In the genomic region with DNA sequence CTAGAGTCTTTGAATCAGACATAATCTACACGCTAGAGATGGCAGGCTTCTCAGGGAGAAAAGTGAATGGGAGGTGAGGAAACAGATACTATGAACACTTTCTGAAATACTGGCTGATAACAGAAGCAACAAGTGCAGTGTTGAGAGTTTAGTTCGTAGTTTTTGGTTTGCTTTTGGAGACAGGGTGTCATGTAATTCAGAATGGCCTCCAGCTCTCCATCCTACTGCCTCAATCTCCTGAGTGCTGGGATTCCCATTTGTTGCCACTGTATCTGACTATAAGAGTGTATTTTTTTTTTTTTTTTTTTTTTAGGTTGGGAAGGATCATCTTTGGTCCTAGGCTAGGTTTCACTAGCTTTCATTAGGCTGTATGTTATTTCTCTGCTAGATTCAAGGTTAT, we compare ENCODE assay signal across 9 mouse cellular contexts. TPM values are rescaled to one million over a fixed set of nuclear protein-coding genes. Genes with fewer than 3 reads are reported as not detected.
DNase-seq lines count a peak whose midpoint lies in the region; ATAC-seq and TF ChIP-seq lines count a peak whose summit lies in the region.
"Had no signal": no experiment of that assay in that cellular context is flagged by ENCODE, and none has a peak within 500 bp of the region (broad histone marks: within the 10 kb centered on the region; RNA-seq: fewer than 3 reads in every experiment).

No protein-coding gene starts in this region.

- TF ChIP-seq RAD21 in MEL (IDR thresholded peaks at IDR 0.05; ENCODE audit: low read depth, low read length), result no peak

- no peak for TF ChIP-seq CTCF in MEL (IDR thresholded peaks at IDR 0.05 in 2 of 3, conservative IDR thresholded peaks at IDR 0.05 in 1 of 3; ENCODE audit: control insufficient read depth in 1 of 3, insufficient read depth in 1 of 3, low read depth in 2 of 3, low read length in 3 of 3, poor library complexity in 1 of 3, severe bottlenecking in 1 of 3)
- TF ChIP-seq CTCF in liver, embryonic 14.5 days (IDR thresholded peaks at IDR 0.05; ENCODE audit: low read depth), result no peak

- no peak; a peak in 1 of 4 replicates for TF ChIP-seq POLR2A in MEL (IDR thresholded peaks at IDR 0.05; ENCODE audit: control insufficient read depth in 1 of 2, insufficient read depth in 1 of 2, low read depth in 1 of 2, low read length in 2 of 2, poor library complexity in 1 of 2)

- no peak for DNase-seq in heart, postnatal 10 days
- peak; percentile 64 for DNase-seq in MEL (ENCODE audit: low read depth, low spot score)
- no peak for DNase-seq in liver, embryonic 14.5 days (ENCODE audit: low read depth in 3 of 3, low spot score in 3 of 3)
- DNase-seq in testis, postnatal 14 days (ENCODE audit: low spot score), result no peak
- DNase-seq in urinary bladder, postnatal 25 days (ENCODE audit: low spot score), result no peak
- DNase-seq in urinary bladder, adult 18-20 months (ENCODE audit: low spot score in 2 of 2), result no peak
- DNase-seq: thymus, postnatal 36 days had no signal

- H3K4me1 ChIP-seq in heart, embryonic 14.5 days (ENCODE audit: control insufficient read depth in 2 of 2, insufficient read depth in 2 of 2, low read length in 2 of 2), result peaks cover 7 to 30% of the 10 kb centered on the region in 2 experiments
- peaks cover 14 to 25% of the 10 kb centered on the region in 2 experiments for H3K4me1 ChIP-seq in MEL (ENCODE audit: control insufficient read depth in 1 of 2, insufficient read depth in 2 of 2, low read length in 2 of 2)
- H3K4me1 ChIP-seq in forebrain, embryonic 15.5 days, result peaks cover 41% of the 10 kb centered on the region
- H3K4me1 ChIP-seq in liver, embryonic 14.5 days (replicated peaks; ENCODE audit: control insufficient read depth in 2 of 2, insufficient read depth in 2 of 2, low read length in 1 of 2), result peaks cover 25 to 29% of the 10 kb centered on the region in 2 experiments

- H3K36me3 ChIP-seq in heart, embryonic 14.5 days (ENCODE audit: control insufficient read depth, insufficient read depth, low read length), result peaks cover 57% of the 10 kb centered on the region
- peaks cover 4 to 23% of the 10 kb centered on the region in 2 experiments; a peak in 3 of 4 replicates for H3K36me3 ChIP-seq in MEL (ENCODE audit: control insufficient read depth in 1 of 2, insufficient read depth in 2 of 2, low read length in 2 of 2)
- H3K36me3 ChIP-seq in forebrain, embryonic 15.5 days, result peaks cover 42% of the 10 kb centered on the region
- peaks cover 43% of the 10 kb centered on the region for H3K36me3 ChIP-seq in liver, embryonic 14.5 days (replicated peaks; ENCODE audit: control insufficient read depth, insufficient read depth, low read depth)

- TF ChIP-seq EP300 in MEL (IDR thresholded peaks at IDR 0.05; ENCODE audit: low read depth in 1 of 2, low read length in 2 of 2), result no peak
- no peak for TF ChIP-seq EP300 in liver, embryonic 14.5 days (IDR thresholded peaks at IDR 0.05; ENCODE audit: low read depth)

- H3K4me3 ChIP-seq in heart, embryonic 14.5 days (ENCODE audit: control insufficient read depth in 1 of 2, insufficient read depth in 1 of 2, low read depth in 1 of 2, low read length in 2 of 2), result peak overlapping the region; percentile 11 to 91; a peak in 3 of 4 replicates
- H3K4me3 ChIP-seq in MEL (ENCODE audit: control insufficient read depth in 1 of 2, insufficient read depth in 1 of 2, low read depth in 2 of 2, low read length in 2 of 2), result peak overlapping the region in 1 of 2 experiments; percentile 99; a peak in 1 of 4 replicates
- H3K4me3 ChIP-seq in forebrain, embryonic 15.5 days, result no peak overlapping the region; the same call in 1 of the 2 replicates
- H3K4me3 ChIP-seq in liver, embryonic 14.5 days (ENCODE audit: insufficient read depth in 1 of 2, low read depth in 2 of 2, low read length in 2 of 2), result peak overlapping the region; percentile 6 to 83; a peak in 1 of 4 replicates

- H3K4me2 ChIP-seq in heart, embryonic 14.5 days (ENCODE audit: low read length), result peak overlapping the region; percentile 94
- no peak overlapping the region for H3K4me2 ChIP-seq in forebrain, embryonic 15.5 days (replicated peaks)
- peak overlapping the region; percentile 81 for H3K4me2 ChIP-seq in liver, embryonic 14.5 days (ENCODE audit: low read depth)

- no peaks in the 10 kb centered on the region for H3K9me3 ChIP-seq in heart, embryonic 14.5 days (ENCODE audit: control insufficient read depth, low read length)
- no peaks in the 10 kb centered on the region for H3K9me3 ChIP-seq in MEL (replicated peaks; ENCODE audit: insufficient read depth, low read length)
- H3K9me3 ChIP-seq in forebrain, embryonic 15.5 days, result no peaks in the 10 kb centered on the region
- H3K9me3 ChIP-seq in liver, embryonic 14.5 days (ENCODE audit: control insufficient read depth, low read length), result no peaks in the 10 kb centered on the region

- H3K9ac ChIP-seq in heart, embryonic 14.5 days (ENCODE audit: low read length), result peak overlapping the region; percentile 98
- peak overlapping the region; percentile 2 for H3K9ac ChIP-seq in MEL (ENCODE audit: control insufficient read depth, low read depth, low read length, poor library complexity, severe bottlenecking)
- peak overlapping the region; percentile 88; the same call in 1 of the 2 replicates for H3K9ac ChIP-seq in forebrain, embryonic 15.5 days (replicated peaks)
- peak overlapping the region; percentile 50; the same call in 1 of the 2 replicates for H3K9ac ChIP-seq in liver, embryonic 14.5 days (replicated peaks)

- H3K27me3 ChIP-seq in heart, embryonic 14.5 days (ENCODE audit: control insufficient read depth, insufficient read depth, low read length), result no peaks in the 10 kb centered on the region
- no peaks in the 10 kb centered on the region for H3K27me3 ChIP-seq in MEL (ENCODE audit: control insufficient read depth in 1 of 2, insufficient read depth in 2 of 2, low read length in 2 of 2)
- H3K27me3 ChIP-seq in forebrain, embryonic 15.5 days, result no peaks in the 10 kb centered on the region
- H3K27me3 ChIP-seq in liver, embryonic 14.5 days (ENCODE audit: control insufficient read depth, insufficient read depth, low read length), result no peaks in the 10 kb centered on the region

- H3K27ac ChIP-seq in heart, embryonic 14.5 days (replicated peaks in 1 of 2; ENCODE audit: control insufficient read depth in 1 of 2, insufficient read depth in 1 of 2, low read depth in 2 of 2, low read length in 2 of 2), result peak overlapping the region; percentile 88 to 99
- peak overlapping the region; percentile 42 for H3K27ac ChIP-seq in MEL (ENCODE audit: control insufficient read depth, low read depth, low read length)
- H3K27ac ChIP-seq in forebrain, embryonic 15.5 days (replicated peaks), result no peak overlapping the region
- peak overlapping the region; percentile 59 for H3K27ac ChIP-seq in liver, embryonic 14.5 days

- intact Hi-C loops in heart, postnatal 10 days (cut with DNase I), result loop anchor here (2.0 to 10.0 kb wide), 5 partner anchors 41 to 797 kb away; no protein-coding TSS in a partner anchor

- no peak for ATAC-seq in heart, embryonic 14.5 days (ENCODE audit: insufficient number of reproducible peaks, insufficient read depth, low FRiP score, low read depth)
- no peak for ATAC-seq in forebrain, embryonic 15.5 days (replicated peaks)
- ATAC-seq in liver, embryonic 14.5 days (ENCODE audit: insufficient read depth), result no peak

- 24% methylated on average over 2 of the region's 2 CpGs for WGBS in heart, embryonic 14.5 days
- WGBS in forebrain, embryonic 15.5 days, result 82% methylated on average over 2 of the region's 2 CpGs
- WGBS in liver, embryonic 14.5 days (ENCODE audit: insufficient replicate concordance), result 22% methylated on average over 2 of the region's 2 CpGs

- H3K79me2 ChIP-seq in MEL (ENCODE audit: control insufficient read depth, insufficient read depth, low read length, poor library complexity), result peaks cover 40% of the 10 kb centered on the region

RNA-seq across cellular contexts. Expression of gene Rrp8, which starts 1.1 kb away (rescaled TPM):
- 19.6 and 22.4 TPM in 2 replicates for polyA plus RNA-seq in heart, embryonic 14.5 days (2014; fragmentation: Nextera tagmentation; extraction: Ambion mirVana)
- total RNA-seq in heart, postnatal 10 days (2021), result 10 to 100 TPM; 14.3 to 14.7 TPM
- total RNA-seq in MEL (2012; rRNA removed), result 43.7 and 54.2 TPM in 2 replicates
- 10 to 100 TPM in 1 of 2 experiments, not detected in 1; 66.9 TPM for polyA plus RNA-seq in MEL (2012; ENCODE audit: insufficient read depth in 1 of 2, insufficient read length in 2 of 2, low read depth in 1 of 2, low replicate concordance in 2 of 2, missing spikeins in 1 of 2)
- 24.4 and 25.8 TPM in 2 replicates for polyA plus RNA-seq in forebrain, embryonic 15.5 days (2015; fragmentation: Nextera tagmentation; extraction: Ambion mirVana)
- 6.5 and 7.0 TPM in 2 replicates for polyA plus RNA-seq in liver, embryonic 14.5 days (2012; rRNA removed)
- polyA plus RNA-seq in liver, embryonic 14.5 days (2014; fragmentation: Nextera tagmentation; extraction: Ambion mirVana), result 9.2 and 13.6 TPM in 2 replicates

RNA-seq across cellular contexts. Expression of gene Ilk, which starts 1.9 kb away (rescaled TPM):
- polyA plus RNA-seq in heart, embryonic 14.5 days (2014; fragmentation: Nextera tagmentation; extraction: Ambion mirVana), result 401 and 404 TPM in 2 replicates
- 100 to 1,000 TPM; 156 to 157 TPM for total RNA-seq in heart, postnatal 10 days (2021)
- total RNA-seq in MEL (2012; rRNA removed), result 48.3 and 49.6 TPM in 2 replicates
- polyA plus RNA-seq in MEL (2012; ENCODE audit: insufficient read depth in 1 of 2, insufficient read length in 2 of 2, low read depth in 1 of 2, low replicate concordance in 2 of 2, missing spikeins in 1 of 2), result 10 to 100 TPM in 1 of 2 experiments, not detected in 1; 76.9 TPM
- 197 and 205 TPM in 2 replicates for polyA plus RNA-seq in forebrain, embryonic 15.5 days (2015; fragmentation: Nextera tagmentation; extraction: Ambion mirVana)
- polyA plus RNA-seq in liver, embryonic 14.5 days (2012; rRNA removed), result 56.7 and 71.1 TPM in 2 replicates
- 110 and 118 TPM in 2 replicates for polyA plus RNA-seq in liver, embryonic 14.5 days (2014; fragmentation: Nextera tagmentation; extraction: Ambion mirVana)

RNA-seq across cellular contexts. Expression of gene Taf10, which starts 5.9 kb away (rescaled TPM):
- polyA plus RNA-seq in heart, embryonic 14.5 days (2014; fragmentation: Nextera tagmentation; extraction: Ambion mirVana), result 135 and 159 TPM in 2 replicates
- 100 to 1,000 TPM; 102 to 108 TPM for total RNA-seq in heart, postnatal 10 days (2021)
- 233 and 253 TPM in 2 replicates for total RNA-seq in MEL (2012; rRNA removed)
- 100 to 1,000 TPM in 1 of 2 experiments, not detected in 1; 350 TPM for polyA plus RNA-seq in MEL (2012; ENCODE audit: insufficient read depth in 1 of 2, insufficient read length in 2 of 2, low read depth in 1 of 2, low replicate concordance in 2 of 2, missing spikeins in 1 of 2)
- polyA plus RNA-seq in forebrain, embryonic 15.5 days (2015; fragmentation: Nextera tagmentation; extraction: Ambion mirVana), result 106 and 114 TPM in 2 replicates
- polyA plus RNA-seq in liver, embryonic 14.5 days (2012; rRNA removed), result 149 and 197 TPM in 2 replicates
- polyA plus RNA-seq in liver, embryonic 14.5 days (2014; fragmentation: Nextera tagmentation; extraction: Ambion mirVana), result 163 and 167 TPM in 2 replicates

RNA-seq across cellular contexts. Expression of gene Tpp1, which starts 13.7 kb away (rescaled TPM):
- 89.2 and 104 TPM in 2 replicates for polyA plus RNA-seq in heart, embryonic 14.5 days (2014; fragmentation: Nextera tagmentation; extraction: Ambion mirVana)
- 10 to 100 TPM; 42.2 to 46.6 TPM for total RNA-seq in heart, postnatal 10 days (2021)
- total RNA-seq in MEL (2012; rRNA removed), result 17.5 and 17.6 TPM in 2 replicates
- 10 to 100 TPM in 1 of 2 experiments, not detected in 1; 45.4 TPM for polyA plus RNA-seq in MEL (2012; ENCODE audit: insufficient read depth in 1 of 2, insufficient read length in 2 of 2, low read depth in 1 of 2, low replicate concordance in 2 of 2, missing spikeins in 1 of 2)
- polyA plus RNA-seq in forebrain, embryonic 15.5 days (2015; fragmentation: Nextera tagmentation; extraction: Ambion mirVana), result 33.9 and 35.1 TPM in 2 replicates
- 34.1 and 41.9 TPM in 2 replicates for polyA plus RNA-seq in liver, embryonic 14.5 days (2012; rRNA removed)
- 55.2 and 60.7 TPM in 2 replicates for polyA plus RNA-seq in liver, embryonic 14.5 days (2014; fragmentation: Nextera tagmentation; extraction: Ambion mirVana)

RNA-seq across cellular contexts. Expression of gene Dchs1, which starts 49.2 kb away (rescaled TPM):
- 7.7 and 8.3 TPM in 2 replicates for polyA plus RNA-seq in heart, embryonic 14.5 days (2014; fragmentation: Nextera tagmentation; extraction: Ambion mirVana)
- 10 to 100 TPM; 30.6 to 34.2 TPM for total RNA-seq in heart, postnatal 10 days (2021)
- total RNA-seq in MEL (2012; rRNA removed), result 0.03 and 0.08 TPM in 2 replicates
- under 1 TPM in 1 of 2 experiments, not detected in 1; 0.11 TPM for polyA plus RNA-seq in MEL (2012; ENCODE audit: insufficient read depth in 1 of 2, insufficient read length in 2 of 2, low read depth in 1 of 2, low replicate concordance in 2 of 2, missing spikeins in 1 of 2)
- polyA plus RNA-seq in forebrain, embryonic 15.5 days (2015; fragmentation: Nextera tagmentation; extraction: Ambion mirVana), result 20.3 and 22.0 TPM in 2 replicates
- 0.57 and 0.71 TPM in 2 replicates for polyA plus RNA-seq in liver, embryonic 14.5 days (2012; rRNA removed)
- 0.48 and 0.62 TPM in 2 replicates for polyA plus RNA-seq in liver, embryonic 14.5 days (2014; fragmentation: Nextera tagmentation; extraction: Ambion mirVana)

Comparison
In these comparisons a context has a peak if more than half of its experiments do, and no peak if none do; other contexts are left out.
1. H3K9ac ChIP-seq: peak in every context shown above with its lines; median percentile 98 in heart, embryonic 14.5 days; 88 in forebrain, embryonic 15.5 days; 50 in liver, embryonic 14.5 days; 2 in MEL.